Mouse (Mus musculus) kidney, postnatal 36 days (tissue): ENCODE data around the gene Rsrc1.

Experiments
- DNase-seq, 2 experiments: peaks; one replicate each; pipeline ENCODE4 v3.0.0; 2021 to 2022; ENCODE audit warnings: mixed read lengths in 2 of 2

Rsrc1 gene

DNA sequence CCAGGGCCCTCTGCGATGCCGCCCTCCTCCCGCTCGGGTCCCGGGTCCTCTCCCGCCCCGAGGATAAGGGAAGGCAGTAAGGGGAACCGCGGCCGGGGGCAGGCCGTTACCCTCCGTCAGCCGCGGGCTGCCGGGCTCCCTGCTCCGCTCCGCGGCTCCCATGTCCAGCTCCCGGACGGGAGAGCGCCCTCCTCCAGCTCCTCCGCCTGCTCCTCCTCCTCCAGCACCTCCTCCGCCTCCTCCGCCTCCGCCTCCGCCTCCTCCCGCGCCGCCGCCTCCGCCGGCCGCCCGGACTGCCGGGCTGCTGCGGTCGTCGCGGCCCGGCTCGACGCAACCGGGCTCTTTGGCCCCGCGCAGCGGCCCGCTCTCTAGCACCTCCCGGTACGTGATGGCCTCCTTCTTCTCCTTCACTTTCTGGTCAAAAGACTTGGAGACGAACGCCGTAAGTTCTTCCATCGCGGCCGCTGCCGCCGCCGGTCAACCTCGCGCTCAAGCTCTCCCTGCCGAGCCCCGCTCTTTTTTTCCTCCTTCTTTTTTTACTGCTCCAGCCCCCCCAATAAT lies at the start of gene Rsrc1:
Gene Rsrc1 (plus strand): TSS at position 290 of the 561 bp plus-strand sequence.
- peak; percentile 77 to 78 for DNase-seq

DNA sequence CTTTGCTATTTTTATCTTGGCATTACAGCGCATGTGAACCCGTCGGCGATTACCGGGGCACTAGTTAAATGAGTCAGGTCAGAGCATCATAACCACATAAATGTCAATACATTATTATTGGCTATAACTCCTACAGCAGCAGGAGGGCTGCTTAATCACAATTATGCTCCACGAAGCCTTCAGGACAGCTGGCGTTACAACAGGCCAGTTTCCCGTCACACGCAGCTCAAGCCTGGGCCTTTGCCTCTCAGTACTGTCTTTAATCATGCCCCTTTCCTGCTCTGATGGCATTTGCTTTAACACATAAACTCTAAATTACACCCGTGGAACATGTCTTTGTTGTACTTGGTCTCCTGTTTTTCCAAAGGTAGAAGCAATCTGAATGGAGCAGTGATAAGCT lies 41.5 kb upstream of the Rsrc1 start:
- DNase-seq, result no peak

DNA sequence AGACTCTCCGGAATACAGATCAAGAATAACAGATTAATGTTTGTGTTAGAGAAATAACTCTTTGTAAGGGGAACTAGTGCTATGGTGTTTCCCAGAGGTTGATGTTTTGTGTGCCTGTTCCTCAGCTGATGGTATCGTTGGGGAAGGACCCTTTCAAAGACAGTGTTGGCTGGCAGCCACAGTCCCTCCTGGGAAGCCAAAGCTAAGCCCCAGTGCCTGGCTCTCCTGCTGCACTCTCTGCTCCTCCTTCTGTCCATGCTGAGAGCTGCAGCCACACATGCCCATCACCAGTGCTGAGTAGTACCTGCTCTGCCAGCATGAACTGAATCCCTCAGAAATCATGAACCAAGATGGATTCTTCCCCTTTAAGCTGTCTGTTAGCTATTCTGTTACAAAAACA lies 26.1 kb upstream of the Rsrc1 start:
- no peak for DNase-seq

DNA sequence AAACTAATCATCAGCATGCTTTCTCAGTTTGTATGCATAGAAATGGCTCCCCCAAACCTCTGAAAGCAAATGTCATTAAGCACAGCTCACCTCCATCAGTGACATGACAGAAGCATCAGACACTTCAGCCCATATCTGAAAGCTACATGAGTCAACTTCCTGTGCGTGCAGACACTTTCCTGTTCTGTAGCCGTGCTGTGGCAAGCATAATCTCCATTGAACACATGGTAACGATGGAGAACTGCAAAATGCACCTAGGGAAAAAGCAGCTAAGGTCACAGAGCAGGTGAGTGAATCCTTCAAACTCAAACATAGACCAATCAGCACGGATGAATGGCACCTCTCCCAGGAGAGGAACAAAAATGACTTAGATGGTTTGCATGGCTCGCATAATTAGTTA lies 21.2 kb upstream of the Rsrc1 start:
- no peak for DNase-seq

DNA sequence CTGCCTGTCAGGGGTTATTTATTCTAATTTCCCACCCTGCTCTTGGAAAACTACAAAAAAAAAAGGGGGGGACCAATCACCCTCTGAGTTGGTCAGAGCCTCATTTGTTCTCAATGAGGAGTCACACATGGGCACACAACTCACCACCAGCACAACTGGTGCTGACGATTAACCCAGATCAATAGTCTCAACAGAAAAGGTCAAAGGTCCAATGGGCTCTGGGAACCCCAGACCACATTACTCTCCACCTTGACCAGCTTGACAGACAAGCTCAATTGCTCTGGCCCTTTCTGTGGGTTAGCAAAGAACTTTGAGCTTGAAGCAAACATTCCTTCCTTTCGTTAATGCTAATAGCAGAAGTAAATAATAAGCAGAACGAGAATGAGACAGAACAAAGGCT lies 16.3 kb upstream of the Rsrc1 start:
- DNase-seq, result no peak

DNA sequence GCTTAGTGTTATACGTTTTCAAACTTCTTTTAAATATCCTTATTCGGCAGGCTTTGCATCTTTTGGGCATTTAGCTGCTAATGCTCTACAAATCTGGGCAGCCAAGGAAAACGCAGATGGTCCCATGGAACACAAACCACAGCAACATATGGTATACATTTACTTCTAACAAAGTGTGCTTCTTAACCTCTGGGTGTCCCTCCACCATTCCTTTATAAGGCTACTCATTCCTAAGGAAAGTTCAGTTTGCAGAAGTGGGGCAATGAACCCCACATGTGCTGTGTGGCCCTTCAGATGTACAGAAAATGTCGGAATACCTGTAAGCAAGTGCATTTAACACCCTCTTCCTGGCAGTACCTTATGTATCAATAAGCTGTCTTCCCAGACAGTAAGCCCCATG lies 13.7 kb upstream of the Rsrc1 start:
- no peak for DNase-seq

DNA sequence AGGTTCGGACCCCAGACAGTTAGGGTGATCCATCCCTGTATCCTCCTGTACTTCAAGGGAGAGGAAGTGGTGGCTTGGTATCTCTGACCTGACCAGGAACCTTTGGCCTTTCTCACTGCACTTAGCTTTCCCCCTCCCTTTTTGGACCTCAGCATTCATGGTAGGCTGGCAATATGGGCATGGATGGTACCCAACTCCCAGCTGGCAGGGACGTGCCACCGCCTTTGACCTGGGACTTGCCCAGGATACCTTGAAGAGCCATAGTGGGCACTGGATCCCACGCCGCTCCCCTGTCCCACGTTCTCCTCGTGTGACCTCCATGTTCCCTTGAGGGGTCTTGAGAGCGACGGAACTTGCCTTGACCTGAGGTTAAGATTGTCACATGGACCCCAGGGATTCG lies 10.9 kb upstream of the Rsrc1 start:
- DNase-seq, result no peak

DNA sequence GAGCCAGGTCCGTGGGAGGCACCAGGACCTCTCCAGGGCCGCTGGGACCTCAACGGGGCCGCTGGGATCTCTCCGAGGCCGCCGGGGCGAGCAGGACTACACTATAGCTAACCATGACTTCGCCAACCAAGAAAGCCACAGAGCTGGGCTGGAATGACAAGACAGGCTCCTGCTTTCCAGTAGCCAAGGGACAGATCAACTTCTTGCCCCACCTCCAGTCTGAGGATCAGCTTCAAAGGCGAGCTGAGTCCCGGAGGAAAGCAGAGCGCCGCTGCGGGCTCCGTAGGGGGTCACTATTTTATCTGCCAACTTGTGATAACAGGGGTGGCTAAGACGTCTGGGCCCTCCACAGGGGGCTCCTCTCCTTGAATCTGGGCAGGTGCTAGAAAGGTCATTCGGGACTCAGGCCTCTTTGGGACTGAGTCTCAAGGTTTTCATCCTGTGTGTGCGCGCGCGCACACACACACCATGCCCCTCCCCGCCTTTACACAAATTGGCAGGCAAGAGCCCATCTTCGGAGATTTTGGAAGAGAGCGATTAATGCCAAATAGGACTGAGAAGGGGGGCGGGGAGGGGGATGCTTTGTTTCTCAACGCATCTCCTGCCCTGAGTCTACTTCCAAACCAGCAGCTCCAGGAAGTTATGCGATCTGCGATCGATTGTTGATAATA lies 10.4 kb upstream of the Rsrc1 start:
- DNase-seq, result no peak

DNA sequence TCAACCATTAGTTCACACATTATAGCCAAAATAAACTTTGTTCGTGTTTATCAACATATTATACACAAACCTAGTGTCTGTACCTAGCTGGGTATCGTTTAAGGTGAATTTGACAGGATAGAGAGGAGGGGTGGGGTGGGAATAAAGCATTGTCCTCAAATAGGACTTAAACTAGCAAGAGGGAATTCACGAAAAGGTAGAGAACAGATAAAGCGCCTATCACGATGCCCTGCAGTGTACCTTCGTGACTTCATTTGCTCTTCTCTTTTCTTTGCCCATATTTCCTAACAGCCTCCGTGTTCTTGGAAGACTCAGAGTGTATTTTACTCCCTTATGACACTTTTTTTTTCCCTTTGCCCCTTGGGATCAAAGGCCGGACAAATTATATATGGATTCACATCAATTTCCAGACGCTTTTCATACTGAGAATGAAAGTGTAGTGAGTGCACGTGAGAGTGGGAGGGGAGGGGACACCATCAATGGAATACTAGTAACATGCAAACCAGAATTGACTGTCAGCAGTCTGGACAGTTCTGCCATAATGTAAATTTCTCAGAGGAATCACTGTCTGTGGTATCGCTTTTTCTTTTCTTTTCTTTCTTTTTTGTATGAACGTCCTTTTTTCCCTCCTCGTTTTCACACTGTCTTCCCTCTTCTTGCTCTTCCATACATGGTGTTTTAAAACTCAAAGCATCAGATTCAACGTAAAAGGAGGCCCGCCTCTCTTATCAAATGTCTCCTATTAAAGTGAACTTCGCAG lies 8.8 kb upstream of the Rsrc1 start:
- DNase-seq, result no peak

DNA sequence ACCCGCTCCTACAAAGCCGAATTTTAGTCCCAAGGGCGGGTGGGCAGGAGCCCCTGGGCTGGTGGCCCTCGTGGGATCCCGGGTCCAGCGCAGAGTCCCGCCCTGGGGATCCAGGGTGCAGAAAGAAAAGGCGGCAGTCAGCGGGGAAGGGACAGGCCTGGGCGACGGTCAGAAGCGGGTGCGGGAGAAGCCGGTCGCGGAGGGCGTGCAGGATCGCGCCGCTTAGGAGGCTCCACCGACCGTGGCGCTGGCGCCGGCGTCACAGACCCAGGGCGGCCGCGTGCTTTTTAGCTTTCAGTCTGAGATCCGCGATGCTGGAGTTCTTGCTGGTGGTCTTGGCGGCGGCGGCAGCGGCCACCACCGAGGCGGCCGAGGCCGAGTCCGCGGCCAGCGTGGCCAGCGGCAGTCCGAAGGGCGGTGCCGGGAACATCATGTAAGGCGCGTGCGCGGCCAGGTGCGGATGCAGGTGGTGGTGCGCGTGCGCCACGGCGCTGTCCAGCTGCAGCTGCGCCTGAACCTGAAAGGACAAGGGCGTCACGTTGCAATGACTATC lies 7.7 kb upstream of the Rsrc1 start:
- DNase-seq, result peak; percentile 65 to 85

DNA sequence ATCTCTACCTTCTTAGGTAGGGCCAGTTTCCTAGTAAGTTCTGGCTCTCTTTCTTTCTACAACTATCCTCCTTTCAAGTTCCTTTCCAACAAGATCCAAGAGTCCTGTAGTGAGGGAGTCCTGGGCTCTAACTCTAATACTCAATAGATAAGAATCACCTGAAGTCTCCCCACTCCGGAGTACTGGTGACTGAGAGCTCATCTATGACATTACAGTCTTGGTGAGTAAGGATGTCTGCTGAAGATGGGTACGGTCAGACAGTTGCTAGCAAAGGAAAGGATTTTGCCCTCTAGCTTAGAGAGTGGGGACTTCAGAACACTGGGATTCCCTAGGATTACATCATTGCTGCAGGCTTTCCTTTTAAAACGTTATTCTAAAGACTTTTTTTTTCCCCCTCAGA lies 6.7 kb upstream of the Rsrc1 start:
- DNase-seq, result no peak

DNA sequence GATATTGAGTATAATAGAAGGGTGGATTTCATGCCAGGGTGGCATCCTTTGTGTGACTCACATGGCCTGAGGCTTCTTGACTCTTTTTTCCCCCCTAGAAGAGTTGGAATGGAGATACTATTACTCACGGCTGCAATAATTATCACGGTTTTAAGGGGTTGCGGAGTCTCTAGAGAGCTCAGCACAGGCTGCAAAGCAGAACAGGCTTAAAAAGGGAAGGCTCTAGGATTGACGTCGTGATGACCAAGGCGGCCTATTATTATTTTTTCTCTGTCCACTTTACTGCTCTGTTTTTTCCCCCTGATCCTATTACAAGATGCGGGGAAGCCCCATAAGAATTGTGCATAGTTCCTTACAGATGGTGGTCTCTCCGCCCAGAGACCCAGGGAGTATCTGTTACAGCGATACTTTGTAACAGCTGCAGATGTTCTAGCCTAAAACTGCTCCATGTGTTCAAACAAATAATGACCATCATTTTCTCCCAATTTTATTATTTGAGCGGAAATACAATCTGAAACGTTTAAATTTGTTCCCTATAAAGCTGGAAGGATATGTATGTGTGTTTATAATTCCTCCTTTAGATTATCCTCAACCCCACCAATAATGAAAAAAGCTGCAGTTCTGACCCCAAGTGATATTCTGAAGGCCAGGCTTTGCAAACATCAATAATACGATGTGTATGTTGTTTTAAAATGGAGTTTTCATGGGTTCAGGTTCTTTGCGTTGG lies 4.1 kb upstream of the Rsrc1 start:
- DNase-seq, result no peak

DNA sequence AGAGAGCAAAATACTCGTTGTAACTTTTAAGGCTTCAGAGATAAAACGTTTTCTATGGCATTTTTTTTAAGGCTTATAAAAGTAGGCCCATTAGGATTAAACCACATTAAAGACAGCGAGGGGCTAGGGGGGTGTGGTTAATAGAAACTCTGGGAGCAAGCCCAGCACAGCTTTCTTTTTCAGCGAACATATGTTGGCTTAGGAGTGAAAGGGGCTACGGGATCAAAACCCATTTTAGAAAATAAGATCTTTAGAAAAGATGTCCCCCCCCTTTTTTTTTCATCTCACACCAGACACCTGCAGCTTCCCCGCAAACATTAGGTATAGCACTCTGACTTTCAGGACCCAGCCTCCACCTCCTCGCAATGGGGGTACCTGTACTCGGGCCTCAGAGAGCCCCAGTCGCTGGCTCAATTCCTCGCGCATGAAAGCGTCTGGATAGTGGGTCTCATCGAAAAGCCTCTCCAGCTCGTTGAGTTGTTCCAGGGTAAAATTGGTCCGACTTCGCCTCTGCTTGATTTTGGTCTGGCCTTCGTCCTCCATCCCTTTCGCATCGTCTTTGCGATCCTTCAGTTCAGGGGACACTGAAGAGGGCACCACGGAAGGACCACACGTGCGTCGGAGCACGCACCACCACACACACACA lies 3.3 kb upstream of the Rsrc1 start:
- DNase-seq, result peak in 1 of 2 experiments; percentile 4

DNA sequence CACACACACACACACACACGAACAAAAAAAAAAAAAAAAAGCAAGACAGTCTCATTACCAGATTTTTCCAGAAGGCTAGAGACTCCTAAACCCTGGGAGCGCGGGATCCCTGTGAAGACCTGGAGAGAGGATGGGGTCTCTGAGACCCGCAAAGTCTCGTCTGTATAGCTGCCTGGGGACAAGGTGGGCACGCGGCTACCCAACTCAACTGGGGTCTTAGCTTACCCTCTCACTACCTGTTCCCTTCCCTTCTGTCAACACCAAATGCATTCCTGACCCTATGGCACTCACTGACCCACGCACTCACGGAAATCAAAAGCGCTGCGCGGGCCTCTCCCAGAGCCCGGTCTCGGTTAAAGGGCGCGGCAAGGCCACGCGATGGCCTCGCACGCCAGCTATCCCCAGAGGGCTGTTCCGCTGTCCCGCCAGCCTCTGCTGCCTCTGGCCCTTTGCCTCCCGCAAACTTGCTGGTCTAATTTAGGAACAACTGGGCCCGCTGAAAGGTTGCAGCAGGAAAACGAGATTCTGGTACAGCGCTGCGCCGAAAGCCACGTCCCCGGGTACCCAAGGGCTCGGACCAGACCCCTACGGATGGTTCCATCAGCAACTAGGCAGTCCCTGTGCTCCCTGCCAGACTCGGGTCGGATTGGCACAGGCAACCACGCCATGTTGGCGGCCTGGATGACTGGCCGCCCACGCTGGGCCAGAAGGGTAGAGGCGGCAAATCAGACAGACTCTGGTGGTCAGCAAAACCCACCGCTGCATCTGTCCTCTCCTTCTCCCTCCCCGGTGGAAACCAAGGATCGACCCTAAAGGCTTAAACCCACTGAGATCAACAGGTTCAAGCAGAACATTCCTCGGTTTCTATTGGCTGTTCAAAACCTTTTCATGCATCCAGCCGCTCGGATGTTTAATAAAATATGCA lies 2.5 kb upstream of the Rsrc1 start:
- DNase-seq, result peak in 1 of 2 experiments; percentile 15

DNA sequence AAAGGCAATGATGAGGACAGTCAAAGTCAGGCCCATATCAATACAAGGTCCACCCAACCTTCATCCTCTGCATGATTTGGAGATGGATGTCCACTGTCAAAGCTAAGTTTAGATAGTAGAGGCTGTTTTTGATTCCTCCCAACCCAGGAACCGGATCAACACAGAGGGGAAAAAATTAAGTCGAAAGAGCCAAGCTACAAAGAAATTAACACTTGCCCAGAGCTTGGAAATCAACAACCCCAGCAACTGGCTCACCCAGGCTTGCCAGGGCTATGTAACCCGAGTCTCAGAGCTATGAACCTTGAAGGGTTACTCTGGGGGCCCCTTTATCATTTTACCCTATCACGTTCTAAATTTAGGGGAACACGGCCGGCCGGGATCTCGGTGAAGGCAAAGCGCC lies 1.7 kb upstream of the Rsrc1 start:
- no peak for DNase-seq

DNA sequence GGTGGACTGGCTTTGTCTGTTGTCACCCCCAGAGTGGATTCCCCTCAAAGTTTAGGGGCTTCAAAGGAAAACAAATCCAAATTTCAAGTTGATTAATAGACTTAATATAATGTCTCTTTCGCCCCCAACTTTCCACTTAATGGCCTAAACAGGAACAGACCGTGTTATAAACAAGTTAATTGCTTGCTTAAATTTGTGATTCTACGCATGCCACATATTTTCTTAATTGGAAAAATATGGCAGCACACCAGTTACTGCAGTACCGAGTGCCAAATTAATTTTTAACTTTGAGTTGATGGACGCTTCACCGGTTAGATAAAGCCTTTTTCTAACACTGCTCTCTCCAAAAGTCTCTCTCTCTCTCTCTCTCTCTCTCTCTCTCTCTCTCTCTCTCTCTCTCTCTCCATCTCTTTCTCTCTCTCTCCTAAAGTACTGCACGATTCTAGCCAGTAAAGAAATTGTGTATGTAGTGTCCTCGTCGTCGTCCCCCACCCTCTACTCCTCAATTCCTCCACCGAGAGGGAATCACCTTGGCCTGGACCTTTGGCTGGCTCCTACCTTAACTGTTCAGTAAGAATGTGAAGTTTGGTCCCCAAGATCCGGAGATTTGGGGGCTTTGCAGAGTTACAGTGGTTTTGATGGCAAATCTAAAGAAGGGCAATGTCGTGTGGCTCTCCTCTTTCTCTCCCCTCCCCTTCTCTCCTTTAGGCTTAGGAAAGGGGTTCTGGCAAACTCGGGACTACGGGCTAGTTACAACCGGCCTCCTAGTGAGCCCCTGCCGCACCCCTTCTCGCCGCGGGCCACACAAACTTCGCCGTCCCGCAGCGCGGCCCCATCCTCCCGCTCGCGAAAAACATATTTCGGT lies 847 bp upstream of the Rsrc1 start:
- DNase-seq, result peak in 1 of 2 experiments; percentile 5

DNA sequence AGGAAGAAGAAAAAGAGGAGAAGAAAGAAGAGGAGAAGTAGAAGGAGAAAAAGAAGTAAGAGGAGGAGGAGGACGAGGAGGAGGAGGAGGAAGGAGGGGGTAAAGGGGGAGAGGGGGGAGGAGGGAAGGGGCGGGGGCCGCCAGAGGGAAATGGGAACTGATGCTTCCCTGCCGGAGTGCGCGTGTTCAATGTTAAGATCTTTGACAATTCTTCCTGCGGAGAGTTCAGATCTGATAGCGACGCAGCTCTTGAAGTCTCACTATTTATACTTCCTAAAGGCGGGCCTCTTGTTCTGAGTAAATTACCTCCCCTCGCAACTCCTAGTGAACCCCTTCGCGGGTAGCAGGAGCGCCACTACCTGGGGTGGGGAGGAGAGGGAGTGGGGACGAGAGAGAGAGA lies 516 bp downstream of the Rsrc1 start, which contains the start of gene Shox2:
Gene Shox2 (minus strand): TSS at position 66 of the 400 bp plus-strand sequence.
- DNase-seq, result peak in 1 of 2 experiments; percentile 8

DNA sequence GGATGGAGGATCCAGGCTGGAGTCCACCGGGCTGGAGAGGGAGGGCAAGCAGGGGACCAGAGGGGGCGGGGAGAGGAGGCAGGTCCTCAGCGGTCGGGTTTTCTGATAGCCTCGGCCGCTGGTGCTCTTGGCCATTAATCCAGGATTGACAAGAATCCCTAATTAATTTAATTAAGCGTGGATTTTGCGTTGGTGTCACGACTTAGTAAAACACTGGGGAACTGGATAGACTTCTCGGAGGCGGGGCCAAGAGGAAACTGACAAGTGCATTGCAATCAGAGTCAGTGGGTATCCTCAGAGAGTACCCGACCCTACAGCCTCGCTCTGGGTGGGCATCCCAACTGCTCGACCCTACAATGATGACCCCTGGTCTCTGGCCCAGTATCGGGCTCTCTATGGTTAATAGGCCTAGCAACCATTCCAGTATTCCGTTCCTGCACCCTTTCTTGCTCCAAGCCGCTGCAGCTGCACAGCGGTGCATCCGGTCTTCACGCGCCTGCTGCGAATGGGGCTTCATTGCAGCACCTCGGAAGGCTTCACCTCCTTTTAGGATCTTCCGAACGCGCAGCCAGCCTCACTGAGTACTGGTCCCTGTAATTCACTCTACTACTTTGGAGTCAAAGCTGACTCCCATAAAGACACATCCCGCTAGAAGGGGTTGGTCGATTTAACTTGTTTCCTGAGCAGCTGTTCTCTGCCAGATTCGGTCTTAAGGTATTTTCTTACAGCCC lies 1.2 kb downstream of the Rsrc1 start:
- DNase-seq, result peak in 1 of 2 experiments; percentile 39

DNA sequence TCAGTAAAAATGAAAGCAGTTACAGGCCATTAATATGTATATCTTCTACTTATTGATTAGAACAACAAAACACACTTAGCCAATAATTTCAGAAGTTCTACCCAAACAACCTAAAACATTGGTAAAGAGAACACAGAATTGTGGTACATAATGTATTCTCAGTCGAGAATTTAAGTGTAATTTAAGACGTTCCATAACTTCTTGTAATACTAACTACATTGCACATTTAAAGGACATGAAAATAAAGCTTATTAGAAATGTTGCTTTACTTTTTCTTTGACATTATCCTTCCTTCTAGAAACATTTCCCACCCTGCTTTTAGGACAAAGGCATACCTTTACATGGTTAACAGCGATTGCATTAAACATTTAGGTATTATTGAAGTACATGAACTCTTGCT lies 2.3 kb downstream of the Rsrc1 start:
- no peak for DNase-seq
